Mouse (Mus musculus): ENCODE data around the gene Gli3.

DNA sequence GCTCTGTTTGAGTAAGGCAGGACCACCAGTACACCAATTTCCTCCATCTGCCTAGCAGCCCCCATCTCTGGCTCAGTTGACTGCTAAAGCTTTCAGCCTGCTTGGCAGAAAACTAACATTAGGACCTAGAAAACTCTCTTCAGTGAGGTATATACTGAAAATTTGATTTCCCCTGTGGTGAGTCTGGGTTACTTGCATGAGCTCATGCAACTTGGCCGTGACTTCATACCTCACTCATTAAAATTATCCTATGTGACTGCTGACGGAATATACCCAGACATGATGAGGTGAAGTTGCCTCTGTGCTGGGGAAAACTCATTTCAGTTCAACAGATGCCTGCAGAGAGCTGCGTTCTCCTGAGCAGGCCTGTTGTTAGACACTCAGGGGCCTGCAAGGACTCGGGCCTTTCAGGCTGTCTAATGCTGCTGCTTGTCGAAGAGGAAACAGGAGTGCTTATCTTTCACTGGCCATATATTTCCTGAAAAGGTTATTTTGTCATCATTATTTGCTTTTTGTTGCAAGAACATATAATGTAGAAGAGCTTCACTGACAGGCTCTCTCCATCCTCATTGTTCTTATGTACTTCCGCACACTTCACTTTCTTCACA is 127.4 kb downstream of the Gli3 start:
- no peak for TF ChIP-seq GATA1 (IDR thresholded peaks at IDR 0.05; ENCODE audit: low read length)
- TF ChIP-seq TAL1 (IDR thresholded peaks at IDR 0.05; ENCODE audit: low read length): no peak
